Mouse (Mus musculus): ENCODE measurements around the gene A430078G23Rik. TPM values are rescaled to one million over a fixed set of nuclear protein-coding genes. Genes with fewer than 3 reads are reported as not detected.
"Not testable (repeated sequence)": the region's sequence is repeated elsewhere in the genome, so short reads cannot be mapped to it uniquely, and the experiment has no call there.

A430078G23Rik gene
- polyA plus RNA-seq, 1 experiment from 2014 or later, result 1.7 TPM

DNA sequence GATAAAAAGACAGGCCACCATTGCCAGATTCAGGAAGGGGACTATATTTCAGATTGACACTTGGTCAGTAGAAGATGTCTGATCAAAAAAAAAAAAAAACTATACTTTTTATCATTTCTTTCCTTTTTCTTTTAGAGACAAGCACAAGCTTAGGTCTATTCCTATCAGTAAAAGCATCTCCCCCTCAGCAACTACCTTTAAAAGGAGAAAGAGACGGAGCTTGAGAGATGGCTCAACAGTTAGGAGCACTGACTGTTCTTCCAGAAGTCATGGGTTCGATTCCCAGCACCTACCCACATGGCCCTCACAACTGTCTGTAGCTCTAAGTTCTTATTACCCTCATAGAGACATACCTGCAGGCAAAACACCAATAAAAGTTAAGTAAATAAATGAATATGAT lies 38.9 kb upstream of the A430078G23Rik start:
- Histone ChIP-seq H3K9ac (replicated peaks) (no peak overlapping the region), H3K4me3 (ENCODE audit: low read depth, low read length) (no peak overlapping the region), H3K27ac (ENCODE audit: low read depth) (no peak overlapping the region), H3K4me1 (ENCODE audit: insufficient read depth) (no peaks in the 10 kb centered on the region; the same call in 1 of the 2 replicates), H3K27me3 (ENCODE audit: insufficient read depth, low read length) (no peaks in the 10 kb centered on the region), H3K9me3 (ENCODE audit: low read length) (no peaks in the 10 kb centered on the region), H3K36me3 (replicated peaks; ENCODE audit: insufficient read depth, low read length) (no peaks in the 10 kb centered on the region), H3K4me2 (ENCODE audit: low read depth, low read length) (no peak overlapping the region)
- DNase-seq, result no peak
- TF ChIP-seq EP300 (IDR thresholded peaks at IDR 0.05; ENCODE audit: low read depth) (no peak), CTCF (IDR thresholded peaks at IDR 0.05; ENCODE audit: low read depth) (no peak)
- no peak for ATAC-seq
- WGBS (ENCODE audit: insufficient replicate concordance), result 65% methylated on average over 2 of the region's 2 CpGs

DNA sequence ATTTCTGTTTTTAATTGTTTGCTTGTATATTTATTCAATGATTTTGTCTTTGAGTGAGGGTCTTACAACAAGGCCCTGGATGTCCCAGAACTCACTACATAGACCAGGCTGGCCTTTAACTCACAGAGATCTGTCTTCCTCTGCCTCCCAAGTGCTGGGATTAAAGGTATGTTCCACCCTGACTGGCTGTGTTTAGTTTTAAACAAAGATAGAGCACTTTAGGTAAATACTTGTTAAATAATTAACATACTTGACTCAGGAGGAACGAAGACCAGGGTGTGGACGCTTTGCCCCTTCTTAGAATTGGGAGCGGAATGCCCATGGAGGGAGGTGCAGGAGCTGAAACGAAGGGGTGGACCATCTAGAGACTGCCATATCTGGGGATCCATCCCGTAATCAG lies 36.6 kb upstream of the A430078G23Rik start:
- no peaks in the 10 kb centered on the region; the same call in 1 of the 2 replicates for H3K4me1 ChIP-seq (ENCODE audit: insufficient read depth)

GRCm38 (mm10) chr8:3319267-3319666 lies 33.9 kb upstream of the A430078G23Rik start:
- not testable (repeated sequence) for H3K27me3 ChIP-seq (ENCODE audit: insufficient read depth, low read length); H3K9ac ChIP-seq (replicated peaks); DNase-seq; H3K9me3 ChIP-seq (ENCODE audit: low read length); ATAC-seq; H3K4me2 ChIP-seq (ENCODE audit: low read depth, low read length); H3K4me1 ChIP-seq (ENCODE audit: insufficient read depth); H3K27ac ChIP-seq (ENCODE audit: low read depth); H3K36me3 ChIP-seq (replicated peaks; ENCODE audit: insufficient read depth, low read length); H3K4me3 ChIP-seq (ENCODE audit: low read depth, low read length)
- WGBS (ENCODE audit: insufficient replicate concordance), result 90% methylated on average over 8 of the region's 11 CpGs

More for the DNA sequence above, 36.6 kb upstream of the A430078G23Rik start:
- Histone ChIP-seq H3K9ac (replicated peaks) (no peak overlapping the region), H3K27ac (ENCODE audit: low read depth) (no peak overlapping the region), H3K36me3 (replicated peaks; ENCODE audit: insufficient read depth, low read length) (no peaks in the 10 kb centered on the region), H3K27me3 (ENCODE audit: insufficient read depth, low read length) (no peaks in the 10 kb centered on the region), H3K4me3 (ENCODE audit: low read depth, low read length) (no peak overlapping the region), H3K4me2 (ENCODE audit: low read depth, low read length) (no peak overlapping the region), H3K9me3 (ENCODE audit: low read length) (no peaks in the 10 kb centered on the region)
- WGBS (ENCODE audit: insufficient replicate concordance), result 68% methylated on average over 5 of the region's 5 CpGs
- DNase-seq (no peak), ATAC-seq (no peak)
- no peak for TF ChIP-seq CTCF (IDR thresholded peaks at IDR 0.05; ENCODE audit: low read depth)
- no peak for TF ChIP-seq EP300 (IDR thresholded peaks at IDR 0.05; ENCODE audit: low read depth)

DNA sequence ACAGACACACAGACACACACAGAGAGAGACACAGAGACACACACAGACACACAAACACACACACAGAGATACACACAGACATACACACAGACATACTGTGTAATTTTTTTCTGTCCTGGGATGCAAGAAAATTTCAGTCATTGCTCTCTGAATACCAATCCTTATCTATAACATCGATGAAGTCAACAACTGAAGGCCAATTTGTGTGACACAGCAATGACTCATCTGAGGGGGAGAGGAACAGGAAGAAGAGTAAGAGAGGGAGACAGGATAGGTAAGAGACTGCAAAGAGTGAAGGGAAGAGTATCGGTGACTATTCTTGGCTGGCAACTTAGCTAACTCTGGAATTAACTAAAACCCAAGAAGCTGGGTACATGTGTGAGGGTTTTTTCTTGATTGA lies 29.0 kb upstream of the A430078G23Rik start:
- H3K36me3 ChIP-seq (replicated peaks; ENCODE audit: insufficient read depth, low read length), result no peaks in the 10 kb centered on the region
- H3K27me3 ChIP-seq (ENCODE audit: insufficient read depth, low read length), result no peaks in the 10 kb centered on the region
- 63% methylated on average over 2 of the region's 2 CpGs for WGBS (ENCODE audit: insufficient replicate concordance)
- no peaks in the 10 kb centered on the region for H3K9me3 ChIP-seq (ENCODE audit: low read length)
- TF ChIP-seq EP300 (IDR thresholded peaks at IDR 0.05; ENCODE audit: low read depth) (no peak), CTCF (IDR thresholded peaks at IDR 0.05; ENCODE audit: low read depth) (no peak)
- ATAC-seq (no peak), DNase-seq (no peak)
- H3K4me2 ChIP-seq (ENCODE audit: low read depth, low read length), result no peak overlapping the region
- no peak overlapping the region for H3K4me3 ChIP-seq (ENCODE audit: low read depth, low read length)
- H3K4me1 ChIP-seq (ENCODE audit: insufficient read depth), result peaks cover 6% of the 10 kb centered on the region; the same call in 1 of the 2 replicates
- H3K9ac ChIP-seq (replicated peaks), result no peak overlapping the region
- H3K27ac ChIP-seq (ENCODE audit: low read depth), result no peak overlapping the region

DNA sequence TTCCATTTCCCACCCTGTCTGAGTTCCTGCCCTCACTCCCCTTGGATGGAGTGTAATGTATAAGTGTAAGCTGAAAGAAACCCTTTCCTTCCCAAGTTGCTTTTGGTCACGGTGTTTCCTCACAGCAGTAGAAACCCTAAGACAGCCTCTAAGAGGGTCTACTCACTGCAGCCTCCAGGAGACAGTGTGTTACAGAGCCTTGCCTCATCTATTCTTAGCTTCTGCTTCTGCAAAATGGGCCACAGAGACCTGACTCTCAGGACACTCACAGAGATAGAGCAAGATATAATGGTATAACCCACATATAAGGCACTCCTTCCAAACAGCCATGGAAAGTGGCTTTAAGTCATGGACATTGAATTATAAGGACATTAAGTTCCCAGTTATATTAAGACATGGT lies 26.2 kb upstream of the A430078G23Rik start:
- DNase-seq (no peak), ATAC-seq (no peak)
- no peak overlapping the region for H3K4me2 ChIP-seq (ENCODE audit: low read depth, low read length)
- WGBS (ENCODE audit: insufficient replicate concordance), result 38% methylated on average over 1 of the region's 1 CpGs
- H3K4me3 ChIP-seq (ENCODE audit: low read depth, low read length), result no peak overlapping the region
- TF ChIP-seq CTCF (IDR thresholded peaks at IDR 0.05; ENCODE audit: low read depth), result no peak
- no peak for TF ChIP-seq EP300 (IDR thresholded peaks at IDR 0.05; ENCODE audit: low read depth)
- no peaks in the 10 kb centered on the region for H3K27me3 ChIP-seq (ENCODE audit: insufficient read depth, low read length)
- H3K36me3 ChIP-seq (replicated peaks; ENCODE audit: insufficient read depth, low read length), result no peaks in the 10 kb centered on the region
- H3K9me3 ChIP-seq (ENCODE audit: low read length), result no peaks in the 10 kb centered on the region
- H3K27ac ChIP-seq (ENCODE audit: low read depth), result no peak overlapping the region
- H3K4me1 ChIP-seq (ENCODE audit: insufficient read depth), result peaks cover 6% of the 10 kb centered on the region; the same call in 1 of the 2 replicates
- H3K9ac ChIP-seq (replicated peaks), result no peak overlapping the region

DNA sequence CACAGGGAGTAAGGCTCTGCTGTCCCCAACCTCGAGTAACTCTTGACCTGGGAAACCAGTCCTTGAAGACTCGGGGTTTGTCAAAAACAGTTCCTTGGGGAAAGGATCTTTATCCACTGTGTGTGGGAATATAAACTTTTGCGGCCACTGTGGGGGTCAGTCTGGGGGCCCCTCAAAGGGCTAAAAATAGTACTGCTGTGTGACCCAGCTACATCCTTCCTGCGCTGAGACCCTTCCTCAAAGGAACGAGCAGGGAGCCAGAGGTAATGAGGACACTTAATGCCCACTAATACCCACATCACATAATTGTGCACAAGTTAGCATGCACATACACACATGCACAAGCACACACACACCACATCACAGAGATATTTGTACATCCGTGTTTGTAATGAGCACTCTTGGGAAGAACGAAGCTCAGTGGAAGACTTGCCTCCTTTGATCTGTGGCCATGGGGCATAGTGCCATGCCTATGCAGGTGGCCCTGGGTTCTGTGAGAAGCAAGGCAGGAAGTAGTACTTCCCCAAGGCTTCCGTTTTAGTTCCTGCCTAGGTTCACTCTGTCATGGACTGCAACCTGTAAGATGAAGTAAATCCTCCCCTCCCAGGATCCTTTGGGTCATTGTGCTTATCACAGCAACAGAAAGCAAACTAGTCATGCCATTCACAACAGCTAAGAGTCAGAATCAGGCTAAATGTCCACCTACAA lies 25.5 kb upstream of the A430078G23Rik start:
- H3K4me3 ChIP-seq (ENCODE audit: low read depth, low read length), result no peak overlapping the region
- H3K27me3 ChIP-seq (ENCODE audit: insufficient read depth, low read length), result no peaks in the 10 kb centered on the region
- no peaks in the 10 kb centered on the region for H3K9me3 ChIP-seq (ENCODE audit: low read length)
- no peak for DNase-seq
- H3K9ac ChIP-seq (replicated peaks), result no peak overlapping the region
- TF ChIP-seq EP300 (IDR thresholded peaks at IDR 0.05; ENCODE audit: low read depth), result no peak
- no peak for TF ChIP-seq CTCF (IDR thresholded peaks at IDR 0.05; ENCODE audit: low read depth)
- H3K4me2 ChIP-seq (ENCODE audit: low read depth, low read length), result no peak overlapping the region
- peak; percentile 29; the same call in 1 of the 2 replicates for ATAC-seq
- no peaks in the 10 kb centered on the region for H3K36me3 ChIP-seq (replicated peaks; ENCODE audit: insufficient read depth, low read length)
- 30% methylated on average over 8 of the region's 8 CpGs for WGBS (ENCODE audit: insufficient replicate concordance)
- peaks cover 6% of the 10 kb centered on the region; the same call in 1 of the 2 replicates for H3K4me1 ChIP-seq (ENCODE audit: insufficient read depth)
- H3K27ac ChIP-seq (ENCODE audit: low read depth), result 0 out of 2 replicates have a peak overlapping the region, but pooled peaks have one; percentile 8
